Mouse (Mus musculus) stomach, postnatal 0 days (tissue): ENCODE results near the gene Tbx5. TPM values are rescaled to one million over a fixed set of nuclear protein-coding genes. Genes with fewer than 3 reads are reported as not detected.
"Not testable (repeated sequence)": the region's sequence is repeated elsewhere in the genome, so short reads cannot be mapped to it uniquely, and the experiment has no call there.

Experiments used
- ATAC-seq: fragments of 200-750 bp; cut with Nextera tagmentation; 2 replicates; pipeline ENCODE4 v1.8.0; 2017; ENCODE audit not compliant: low FRiP score, low TSS enrichment
- DNase-seq: peaks from one replicate; pipeline ENCODE4 v3.0.0-alpha.2; 2016; ENCODE audit warnings: low spot score
- H3K27ac ChIP-seq: fragments of 300-500 bp; sonication (generic); replicated peaks from 2 replicates; pipeline ENCODE4 v1.5.1; 2014; ENCODE audit warnings: mild to moderate bottlenecking, control low read depth
- H3K27me3 ChIP-seq: fragments of 300-500 bp; sonication (generic); 2 replicates; pipeline ENCODE4 v1.6.1; 2014; ENCODE audit warnings: low read length; ENCODE audit not compliant: control insufficient read depth, insufficient read depth
- H3K36me3 ChIP-seq: fragments of 300-500 bp; sonication (generic); 2 replicates; pipeline ENCODE4 v1.6.1; 2014; ENCODE audit warnings: low read length, mixed read lengths; ENCODE audit not compliant: control insufficient read depth, insufficient read depth
- H3K4me1 ChIP-seq: fragments of 300-500 bp; sonication (generic); replicated peaks from 2 replicates; pipeline ENCODE4 v1.6.1; 2014; ENCODE audit warnings: antibody characterized with exemption; ENCODE audit not compliant: control insufficient read depth, insufficient read depth
- H3K4me2 ChIP-seq: fragments of 300-500 bp; sonication (generic); replicated peaks from 2 replicates; pipeline ENCODE4 v1.6.1; 2014; ENCODE audit warnings: low read depth, mild to moderate bottlenecking, control low read depth, moderate library complexity
- H3K4me3 ChIP-seq: fragments of 300-500 bp; sonication (generic); 2 replicates; pipeline ENCODE4 v1.5.1; 2014; ENCODE audit warnings: low read depth, low read length, control low read depth
- H3K9ac ChIP-seq: fragments of 300-500 bp; sonication (generic); 2 replicates; pipeline ENCODE4 v1.6.1; 2014; ENCODE audit warnings: mild to moderate bottlenecking, low read length, control low read depth, mixed read lengths
- H3K9me3 ChIP-seq: fragments of 300-500 bp; sonication (generic); 2 replicates; pipeline ENCODE4 v1.6.1; 2016; ENCODE audit warnings: low read length; ENCODE audit not compliant: control insufficient read depth
- CTCF ChIP-seq: IDR thresholded peaks from 2 replicates; pipeline ENCODE4 v1.5.1; 2016; ENCODE audit warnings: antibody characterized with exemption, low read depth, mild to moderate bottlenecking, moderate library complexity
- EP300 ChIP-seq: optimal IDR thresholded peaks from 2 replicates; pipeline ENCODE3; 2016; ENCODE audit warnings: antibody characterized with exemption
- WGBS: fragments of 180-500 bp; shearing (Covaris S2); extraction: QIAGEN DNeasy Blood & Tissue Kit; methylation state at CpG from one replicate; pipeline ENCODE4 v1.1.7; 2014; 5-methylcytosine and 5-hydroxymethylcytosine counted together
- polyA plus RNA-seq: library from polyadenylated mRNA; unstranded; fragments of >200 nt; fragmentation: Nextera tagmentation; extraction: Ambion mirVana; gene quantifications from 2 replicates; pipeline ENCODE4 v1.2.1, GENCODE M21; 2015

Tbx5 gene
- polyA plus RNA-seq, 1 experiment from 2014 or later = 0.05 TPM

- no peaks in the 10 kb centered on the region for H3K4me1 ChIP-seq
- no peak overlapping the region for H3K4me3 ChIP-seq
- no peak overlapping the region for H3K27ac ChIP-seq
- H3K4me2 ChIP-seq = no peak overlapping the region
- no peak for TF ChIP-seq CTCF
- TF ChIP-seq EP300 = no peak
- DNase-seq (no peak), ATAC-seq (no peak)
- H3K36me3 ChIP-seq = no peaks in the 10 kb centered on the region
- no peak overlapping the region for H3K9ac ChIP-seq
- 77% methylated on average over 6 of the region's 8 CpGs for WGBS
- no peaks in the 10 kb centered on the region for H3K9me3 ChIP-seq
- no peaks in the 10 kb centered on the region for H3K27me3 ChIP-seq
Observed at GRCm38 (mm10) chr5:119885595-119885994, 53.1 kb downstream of the Tbx5 start.

- no peaks in the 10 kb centered on the region for H3K4me1 ChIP-seq
- H3K36me3 ChIP-seq = no peaks in the 10 kb centered on the region
- no peak overlapping the region for H3K4me2 ChIP-seq
- ATAC-seq = no peak
- H3K27me3 ChIP-seq = no peaks in the 10 kb centered on the region
- no peak overlapping the region for H3K4me3 ChIP-seq
- TF ChIP-seq CTCF (no peak), EP300 (no peak)
- WGBS = 81% methylated on average over 8 of the region's 8 CpGs
- no peak for DNase-seq
- H3K9me3 ChIP-seq = no peaks in the 10 kb centered on the region
- no peak overlapping the region for H3K9ac ChIP-seq
- H3K27ac ChIP-seq = no peak overlapping the region
Observed at GRCm38 (mm10) chr5:119887381-119887780, 54.9 kb downstream of the Tbx5 start.

GRCm38 (mm10) chr5:119891960-119892359, 59.5 kb downstream of the Tbx5 start:
- Histone ChIP-seq H3K36me3 (no peaks in the 10 kb centered on the region), H3K4me1 (no peaks in the 10 kb centered on the region), H3K4me3 (no peak overlapping the region), H3K27ac (no peak overlapping the region), H3K27me3 (no peaks in the 10 kb centered on the region), H3K9ac (no peak overlapping the region), H3K9me3 (no peaks in the 10 kb centered on the region), H3K4me2 (no peak overlapping the region)
- TF ChIP-seq EP300 (no peak), CTCF (no peak)
- 60% methylated on average over 5 of the region's 5 CpGs for WGBS
- ATAC-seq (no peak), DNase-seq (no peak)

- DNase-seq (no peak), ATAC-seq (no peak)
- H3K27ac ChIP-seq = no peak overlapping the region
- no peak overlapping the region for H3K4me2 ChIP-seq
- no peaks in the 10 kb centered on the region for H3K4me1 ChIP-seq
- H3K9ac ChIP-seq = no peak overlapping the region
- TF ChIP-seq EP300 (no peak), CTCF (no peak)
- no peaks in the 10 kb centered on the region for H3K36me3 ChIP-seq
- no peaks in the 10 kb centered on the region for H3K27me3 ChIP-seq
- WGBS = 68% methylated on average over 3 of the region's 3 CpGs
- no peak overlapping the region for H3K4me3 ChIP-seq
- H3K9me3 ChIP-seq = no peaks in the 10 kb centered on the region
Observed at GRCm38 (mm10) chr5:119893060-119893459, 60.6 kb downstream of the Tbx5 start.

GRCm38 (mm10) chr5:119896605-119897004, 64.1 kb downstream of the Tbx5 start:
- Histone ChIP-seq H3K4me3 (no peak overlapping the region), H3K4me1 (no peaks in the 10 kb centered on the region), H3K27ac (no peak overlapping the region), H3K4me2 (no peak overlapping the region), H3K27me3 (no peaks in the 10 kb centered on the region), H3K36me3 (no peaks in the 10 kb centered on the region), H3K9ac (no peak overlapping the region), H3K9me3 (no peaks in the 10 kb centered on the region)
- no peak for TF ChIP-seq EP300
- no peak for TF ChIP-seq CTCF
- ATAC-seq = no peak
- WGBS = 49% methylated on average over 3 of the region's 3 CpGs
- DNase-seq = no peak

GRCm38 (mm10) chr5:119916551-119917171, 84.2 kb downstream of the Tbx5 start:
- H3K4me3 ChIP-seq = no peak overlapping the region
- ATAC-seq (no peak), DNase-seq (no peak)
- TF ChIP-seq CTCF (no peak), EP300 (no peak)
- H3K4me2 ChIP-seq = no peak overlapping the region
- no peak overlapping the region for H3K9ac ChIP-seq
- WGBS = 57% methylated on average over 12 of the region's 12 CpGs
- H3K27ac ChIP-seq = no peak overlapping the region
- H3K9me3 ChIP-seq = no peaks in the 10 kb centered on the region
- H3K4me1 ChIP-seq = no peaks in the 10 kb centered on the region
- H3K36me3 ChIP-seq = no peaks in the 10 kb centered on the region
- H3K27me3 ChIP-seq = no peaks in the 10 kb centered on the region

- H3K4me1 ChIP-seq, H3K9ac ChIP-seq, DNase-seq, H3K4me3 ChIP-seq, H3K9me3 ChIP-seq, H3K4me2 ChIP-seq, ATAC-seq, H3K27ac ChIP-seq, H3K36me3 ChIP-seq, H3K27me3 ChIP-seq: not testable (repeated sequence)
- 84% methylated on average over 1 of the region's 1 CpGs for WGBS
Observed at GRCm38 (mm10) chr5:119918381-119918780, 85.9 kb downstream of the Tbx5 start.
